Mouse (Mus musculus): ENCODE data around the gene Mcm5. TPM values are rescaled to one million over a fixed set of nuclear protein-coding genes. Genes with fewer than 3 reads are reported as not detected.
A peak's percentile ranks its signal among the peaks of the same experiment; 100 is the strongest.

Mcm5 gene
- total and polyA plus RNA-seq, 3 experiments = 397 to 459 TPM; not detected in 1

DNA sequence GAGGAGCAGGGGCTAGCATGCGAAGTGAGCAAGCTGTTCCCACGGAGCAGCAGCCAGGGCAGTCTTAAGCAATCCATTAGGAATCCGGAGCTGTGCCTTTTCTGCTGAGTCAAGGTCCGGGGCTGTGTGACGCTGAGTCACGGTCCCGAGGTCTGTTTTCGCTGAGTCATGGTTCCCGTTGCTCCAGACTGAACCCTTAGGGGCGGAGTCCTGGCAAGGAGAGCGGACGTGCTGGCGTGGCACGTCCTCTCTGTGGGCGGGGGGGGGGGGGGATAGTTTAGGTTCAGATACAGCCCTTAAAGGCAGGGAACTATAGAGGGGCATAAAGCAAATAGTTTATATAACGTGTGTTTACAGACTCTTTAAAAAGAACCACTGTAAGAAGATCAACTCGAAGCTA lies 25.5 kb upstream of the Mcm5 start:
- Histone ChIP-seq H3K4me1 (ENCODE audit: control insufficient read depth in 1 of 2, insufficient read depth in 2 of 2, low read length in 2 of 2) (peaks cover 39 to 50% of the 10 kb centered on the region in 2 experiments), H3K79me2 (ENCODE audit: control insufficient read depth, insufficient read depth, low read length, poor library complexity) (no peaks in the 10 kb centered on the region), H3K9me3 (replicated peaks; ENCODE audit: insufficient read depth, low read length) (no peaks in the 10 kb centered on the region), H3K4me3 (ENCODE audit: control insufficient read depth in 1 of 2, insufficient read depth in 1 of 2, low read depth in 2 of 2, low read length in 2 of 2) (peak overlapping the region; percentile 61 to 72), H3K27ac (ENCODE audit: control insufficient read depth, low read depth, low read length) (peak overlapping the region; percentile 51), H3K36me3 (ENCODE audit: control insufficient read depth in 1 of 2, insufficient read depth in 2 of 2, low read length in 2 of 2) (peaks cover 0 to 50% of the 10 kb centered on the region in 2 experiments; a peak in 2 of 4 replicates), H3K9ac (ENCODE audit: control insufficient read depth, low read depth, low read length, poor library complexity, severe bottlenecking) (peak overlapping the region; percentile 68), H3K27me3 (ENCODE audit: control insufficient read depth in 1 of 2, insufficient read depth in 2 of 2, low read length in 2 of 2) (no peaks in the 10 kb centered on the region)
- DNase-seq (ENCODE audit: low read depth, low spot score) = peak; percentile 98
- TF ChIP-seq POLR2A (IDR thresholded peaks at IDR 0.05; ENCODE audit: control insufficient read depth in 1 of 2, insufficient read depth in 1 of 2, low read depth in 1 of 2, low read length in 2 of 2, poor library complexity in 1 of 2) (peak in 1 of 2 experiments; percentile 62; a peak in 2 of 4 replicates), MYB (IDR thresholded peaks at IDR 0.05; ENCODE audit: low read depth, low read length) (peak; percentile 29; the same call in 1 of the 2 replicates), ZNF384 (IDR thresholded peaks at IDR 0.05; ENCODE audit: low read depth, low read length) (no peak), RCOR1 (IDR thresholded peaks at IDR 0.05; ENCODE audit: low read depth, low read length) (no peak), TCF12 (IDR thresholded peaks at IDR 0.05; ENCODE audit: low read depth, low read length) (0 out of 2 replicates have a peak, but pooled peaks have one; percentile 14), MAX (IDR thresholded peaks at IDR 0.05; ENCODE audit: low read length) (peak; percentile 19; the same call in 1 of the 2 replicates), SMC3 (IDR thresholded peaks at IDR 0.05; ENCODE audit: low read depth, low read length) (no peak), MXI1 (IDR thresholded peaks at IDR 0.05; ENCODE audit: low read depth, low read length) (peak; percentile 89), EP300 (IDR thresholded peaks at IDR 0.05; ENCODE audit: low read depth in 1 of 2, low read length in 2 of 2) (peak; percentile 65 to 75), GABPA (IDR thresholded peaks at IDR 0.05; ENCODE audit: low read depth, low read length) (peak; percentile 98), MAFK (IDR thresholded peaks at IDR 0.05; ENCODE audit: borderline replicate concordance, low read depth, low read length) (peak; percentile 100), ZC3H11A (IDR thresholded peaks at IDR 0.05; ENCODE audit: low read depth, low read length) (no peak), NELFE (IDR thresholded peaks at IDR 0.05; ENCODE audit: low read depth, low read length) (peak; percentile 56), ETS1 (IDR thresholded peaks at IDR 0.05; ENCODE audit: low read depth, low read length) (peak; percentile 99), CHD1 (IDR thresholded peaks at IDR 0.05; ENCODE audit: low read depth, low read length) (no peak), ELF1 (IDR thresholded peaks at IDR 0.05; ENCODE audit: low read depth, low read length) (peak; percentile 33; the same call in 1 of the 2 replicates), BHLHE40 (IDR thresholded peaks at IDR 0.05; ENCODE audit: borderline replicate concordance, low read depth, low read length) (0 out of 2 replicates have a peak, but pooled peaks have one; percentile 15), HCFC1 (IDR thresholded peaks at IDR 0.05; ENCODE audit: low read depth, low read length) (peak; percentile 53), JUND (IDR thresholded peaks at IDR 0.05; ENCODE audit: low read depth, low read length) (0 out of 2 replicates have a peak, but pooled peaks have one; percentile 18), SIN3A (IDR thresholded peaks at IDR 0.05; ENCODE audit: low read length) (peak; percentile 97), TBP (IDR thresholded peaks at IDR 0.05; ENCODE audit: low read depth, low read length) (peak; percentile 66; the same call in 1 of the 2 replicates)

Measured in MEL (cell line).